Mouse (Mus musculus): ENCODE data around the gene Gpr62. TPM values are rescaled to one million over a fixed set of nuclear protein-coding genes. Genes with fewer than 3 reads are reported as not detected.

Gene Gpr62
- polyA plus RNA-seq, 1 experiment, result 0.39 TPM

- peaks cover 65% of the 10 kb centered on the region for H3K36me3 ChIP-seq (replicated peaks; ENCODE audit: low read length)
- TF ChIP-seq FLI1 (IDR thresholded peaks at IDR 0.05; ENCODE audit: low read length) (no peak), GATA1 (IDR thresholded peaks at IDR 0.05; ENCODE audit: borderline replicate concordance, low read length) (no peak)
- H3K4me3 ChIP-seq (replicated peaks), result no peak overlapping the region
- peaks cover 16% of the 10 kb centered on the region for H3K4me1 ChIP-seq
- no peaks in the 10 kb centered on the region for H3K9me3 ChIP-seq
- no peaks in the 10 kb centered on the region for H3K27me3 ChIP-seq (replicated peaks)
Measured at GRCm38 (mm10) chr9:106483606-106484005, 17.9 kb upstream of the Gpr62 start.

GRCm38 (mm10) chr9:106483136-106483535 lies 17.4 kb upstream of the Gpr62 start:
- TF ChIP-seq GATA1 (IDR thresholded peaks at IDR 0.05; ENCODE audit: borderline replicate concordance, low read length) (no peak), FLI1 (IDR thresholded peaks at IDR 0.05; ENCODE audit: low read length) (no peak)
- Histone ChIP-seq H3K4me1 (peaks cover 18% of the 10 kb centered on the region), H3K4me3 (replicated peaks) (no peak overlapping the region), H3K36me3 (replicated peaks; ENCODE audit: low read length) (peaks cover 65% of the 10 kb centered on the region), H3K9me3 (no peaks in the 10 kb centered on the region), H3K27me3 (replicated peaks) (no peaks in the 10 kb centered on the region)

- Histone ChIP-seq H3K9me3 (no peaks in the 10 kb centered on the region), H3K4me1 (peaks cover 23% of the 10 kb centered on the region), H3K36me3 (replicated peaks; ENCODE audit: low read length) (peaks cover 65% of the 10 kb centered on the region)
Measured at GRCm38 (mm10) chr9:106482578-106483115, 16.9 kb upstream of the Gpr62 start.

GRCm38 (mm10) chr9:106481676-106482075 lies 15.9 kb upstream of the Gpr62 start:
- Histone ChIP-seq H3K9me3 (no peaks in the 10 kb centered on the region), H3K36me3 (replicated peaks; ENCODE audit: low read length) (peaks cover 65% of the 10 kb centered on the region), H3K4me1 (peaks cover 26% of the 10 kb centered on the region), H3K4me3 (replicated peaks) (no peak overlapping the region), H3K27me3 (replicated peaks) (no peaks in the 10 kb centered on the region)
- TF ChIP-seq FLI1 (IDR thresholded peaks at IDR 0.05; ENCODE audit: low read length) (no peak), GATA1 (IDR thresholded peaks at IDR 0.05; ENCODE audit: borderline replicate concordance, low read length) (no peak)

More at GRCm38 (mm10) chr9:106482578-106483115, 16.9 kb upstream of the Gpr62 start:
- Histone ChIP-seq H3K4me3 (replicated peaks) (no peak overlapping the region), H3K27me3 (replicated peaks) (no peaks in the 10 kb centered on the region)
- TF ChIP-seq GATA1 (IDR thresholded peaks at IDR 0.05; ENCODE audit: borderline replicate concordance, low read length), result no peak
- TF ChIP-seq FLI1 (IDR thresholded peaks at IDR 0.05; ENCODE audit: low read length), result no peak

GRCm38 (mm10) chr9:106481075-106481474 lies 15.3 kb upstream of the Gpr62 start:
- TF ChIP-seq GATA1 (IDR thresholded peaks at IDR 0.05; ENCODE audit: borderline replicate concordance, low read length) (no peak), FLI1 (IDR thresholded peaks at IDR 0.05; ENCODE audit: low read length) (no peak)
- Histone ChIP-seq H3K27me3 (replicated peaks) (no peaks in the 10 kb centered on the region), H3K36me3 (replicated peaks; ENCODE audit: low read length) (peaks cover 65% of the 10 kb centered on the region)

GRCm38 (mm10) chr9:106480541-106480940 lies 14.8 kb upstream of the Gpr62 start:
- no peak for TF ChIP-seq GATA1 (IDR thresholded peaks at IDR 0.05; ENCODE audit: borderline replicate concordance, low read length)
- Histone ChIP-seq H3K4me1 (peaks cover 37% of the 10 kb centered on the region), H3K4me3 (replicated peaks) (no peak overlapping the region), H3K27me3 (replicated peaks) (no peaks in the 10 kb centered on the region), H3K36me3 (replicated peaks; ENCODE audit: low read length) (peaks cover 60% of the 10 kb centered on the region), H3K9me3 (no peaks in the 10 kb centered on the region)

More at GRCm38 (mm10) chr9:106481075-106481474, 15.3 kb upstream of the Gpr62 start:
- Histone ChIP-seq H3K4me1 (peaks cover 32% of the 10 kb centered on the region), H3K9me3 (no peaks in the 10 kb centered on the region), H3K4me3 (replicated peaks) (no peak overlapping the region)

GRCm38 (mm10) chr9:106478101-106478500 lies 12.4 kb upstream of the Gpr62 start:
- peaks cover 60% of the 10 kb centered on the region for H3K4me1 ChIP-seq
- no peak for TF ChIP-seq GATA1 (IDR thresholded peaks at IDR 0.05; ENCODE audit: borderline replicate concordance, low read length)
- TF ChIP-seq FLI1 (IDR thresholded peaks at IDR 0.05; ENCODE audit: low read length), result no peak
- H3K4me3 ChIP-seq (replicated peaks), result peak overlapping the region; percentile 94
- peaks cover 2% of the 10 kb centered on the region for H3K27me3 ChIP-seq (replicated peaks)
- H3K9me3 ChIP-seq, result no peaks in the 10 kb centered on the region
- peaks cover 43% of the 10 kb centered on the region for H3K36me3 ChIP-seq (replicated peaks; ENCODE audit: low read length)

- Histone ChIP-seq H3K27me3 (replicated peaks) (peaks cover 2% of the 10 kb centered on the region), H3K4me3 (replicated peaks) (peak overlapping the region; percentile 94), H3K4me1 (peaks cover 62% of the 10 kb centered on the region), H3K9me3 (no peaks in the 10 kb centered on the region), H3K36me3 (replicated peaks; ENCODE audit: low read length) (peaks cover 38% of the 10 kb centered on the region)
- TF ChIP-seq FLI1 (IDR thresholded peaks at IDR 0.05; ENCODE audit: low read length) (no peak), GATA1 (IDR thresholded peaks at IDR 0.05; ENCODE audit: borderline replicate concordance, low read length) (no peak)
Measured at GRCm38 (mm10) chr9:106477649-106478048, 11.9 kb upstream of the Gpr62 start.

GRCm38 (mm10) chr9:106476924-106477484 lies 11.3 kb upstream of the Gpr62 start, which contains the start of gene Parp3:
Parp3 (minus strand) TSS chr9:106476949.
- H3K27me3 ChIP-seq (replicated peaks), result peaks cover 2% of the 10 kb centered on the region
- peaks cover 35% of the 10 kb centered on the region for H3K36me3 ChIP-seq (replicated peaks; ENCODE audit: low read length)
- no peaks in the 10 kb centered on the region for H3K9me3 ChIP-seq
- TF ChIP-seq FLI1 (IDR thresholded peaks at IDR 0.05; ENCODE audit: low read length) (peak; percentile 52; the same call in 1 of the 2 replicates), GATA1 (IDR thresholded peaks at IDR 0.05; ENCODE audit: borderline replicate concordance, low read length) (no peak)
- peak within 1 kb of the TSS; percentile 94 for H3K4me3 ChIP-seq (replicated peaks)
- H3K4me1 ChIP-seq, result peaks cover 67% of the 10 kb centered on the region
